Mouse (Mus musculus): ENCODE measurements around the gene Olfr1158. TPM values are rescaled to one million over a fixed set of nuclear protein-coding genes. Genes with fewer than 3 reads are reported as not detected.

Olfr1158 gene
- polyA plus RNA-seq, 1 experiment from 2014 or later, result not detected

Other genes starting within 250 kb of the Olfr1158 start
- not detected in 2 replicates for gene Olfr1140, start 246.4 kb upstream of the Olfr1158 start, polyA plus RNA-seq (2014; fragmentation: Nextera tagmentation; extraction: Ambion mirVana)
- gene Olfr1141, start 236.1 kb upstream of the Olfr1158 start, polyA plus RNA-seq (2014; fragmentation: Nextera tagmentation; extraction: Ambion mirVana), result not detected in 2 replicates
- gene Olfr152, start 210.6 kb upstream of the Olfr1158 start, polyA plus RNA-seq (2014; fragmentation: Nextera tagmentation; extraction: Ambion mirVana), result not detected in 2 replicates
- gene Olfr1143, start 189.5 kb upstream of the Olfr1158 start, polyA plus RNA-seq (2014; fragmentation: Nextera tagmentation; extraction: Ambion mirVana), result 0.17 TPM in 1 of 2 replicates, not detected in the other
- gene Olfr1145, start 180.3 kb upstream of the Olfr1158 start, polyA plus RNA-seq (2014; fragmentation: Nextera tagmentation; extraction: Ambion mirVana), result not detected in 2 replicates
- not detected in 2 replicates for gene Olfr1148, start 159.6 kb upstream of the Olfr1158 start, polyA plus RNA-seq (2014; fragmentation: Nextera tagmentation; extraction: Ambion mirVana)
- gene Olfr1150-ps1, start 146.1 kb upstream of the Olfr1158 start, polyA plus RNA-seq (2014; fragmentation: Nextera tagmentation; extraction: Ambion mirVana), result not detected in 2 replicates
- not detected in 2 replicates for gene Olfr1151, start 134.3 kb upstream of the Olfr1158 start, polyA plus RNA-seq (2014; fragmentation: Nextera tagmentation; extraction: Ambion mirVana)
- gene Olfr1152, start 123.6 kb upstream of the Olfr1158 start, polyA plus RNA-seq (2014; fragmentation: Nextera tagmentation; extraction: Ambion mirVana), result not detected in 2 replicates
- gene Olfr1153, start 95.2 kb upstream of the Olfr1158 start, polyA plus RNA-seq (2014; fragmentation: Nextera tagmentation; extraction: Ambion mirVana), result not detected in 2 replicates
- not detected in 2 replicates for gene Olfr1154, start 84.9 kb upstream of the Olfr1158 start, polyA plus RNA-seq (2014; fragmentation: Nextera tagmentation; extraction: Ambion mirVana)
- gene Olfr1155, start 45.0 kb upstream of the Olfr1158 start, polyA plus RNA-seq (2014; fragmentation: Nextera tagmentation; extraction: Ambion mirVana), result not detected in 2 replicates
- not detected in 2 replicates for gene Olfr1156, start 37.0 kb upstream of the Olfr1158 start, polyA plus RNA-seq (2014; fragmentation: Nextera tagmentation; extraction: Ambion mirVana)
- not detected in 2 replicates for gene Olfr1157, start 21.8 kb upstream of the Olfr1158 start, polyA plus RNA-seq (2014; fragmentation: Nextera tagmentation; extraction: Ambion mirVana)
- gene Olfr74, start 15.4 kb upstream of the Olfr1158 start, polyA plus RNA-seq (2014; fragmentation: Nextera tagmentation; extraction: Ambion mirVana), result not detected in 2 replicates
- not detected in 2 replicates for gene Olfr1160, start 18.2 kb downstream of the Olfr1158 start, polyA plus RNA-seq (2014; fragmentation: Nextera tagmentation; extraction: Ambion mirVana)
- not detected in 2 replicates for gene Olfr1161, start 32.7 kb downstream of the Olfr1158 start, polyA plus RNA-seq (2014; fragmentation: Nextera tagmentation; extraction: Ambion mirVana)
- gene Olfr73, start 47.6 kb downstream of the Olfr1158 start, polyA plus RNA-seq (2014; fragmentation: Nextera tagmentation; extraction: Ambion mirVana), result not detected in 2 replicates
- gene Olfr1162, start 61.0 kb downstream of the Olfr1158 start, polyA plus RNA-seq (2014; fragmentation: Nextera tagmentation; extraction: Ambion mirVana), result not detected in 2 replicates
- gene Olfr1163, start 81.7 kb downstream of the Olfr1158 start, polyA plus RNA-seq (2014; fragmentation: Nextera tagmentation; extraction: Ambion mirVana), result not detected in 2 replicates
- gene Olfr1164, start 103.9 kb downstream of the Olfr1158 start, polyA plus RNA-seq (2014; fragmentation: Nextera tagmentation; extraction: Ambion mirVana), result not detected in 2 replicates
- not detected in 2 replicates for gene Olfr1166, start 138.2 kb downstream of the Olfr1158 start, polyA plus RNA-seq (2014; fragmentation: Nextera tagmentation; extraction: Ambion mirVana)
- not detected in 2 replicates for gene Olfr1167, start 165.1 kb downstream of the Olfr1158 start, polyA plus RNA-seq (2014; fragmentation: Nextera tagmentation; extraction: Ambion mirVana)
- not detected in 2 replicates for gene Olfr1168, start 191.8 kb downstream of the Olfr1158 start, polyA plus RNA-seq (2014; fragmentation: Nextera tagmentation; extraction: Ambion mirVana)
- not detected in 2 replicates for gene Olfr1170, start 238.2 kb downstream of the Olfr1158 start, polyA plus RNA-seq (2014; fragmentation: Nextera tagmentation; extraction: Ambion mirVana)

Measured in embryonic facial prominence, embryonic 11.5 days (tissue).